Mouse (Mus musculus) small intestine, adult 2 months (tissue): Measurements from ENCODE around the gene Pigx.

ENCODE experiments used
- CTCF ChIP-seq: fragments of 200-500 bp; IDR thresholded peaks from 2 replicates; pipeline ENCODE4 v1.5.1; 2012; ENCODE audit warnings: low read depth, mild to moderate bottlenecking, control low read depth, inconsistent platforms, low read length, moderate library complexity, mixed read lengths; ENCODE audit not compliant: insufficient replicate concordance, insufficient read length; ENCODE audit errors: extremely low read depth
- POLR2A ChIP-seq: fragments of 200-500 bp; IDR thresholded peaks from 2 replicates; pipeline ENCODE4 v1.6.1; 2012; ENCODE audit warnings: low read depth, mild to moderate bottlenecking, control low read depth, inconsistent platforms, low read length, moderate library complexity

DNA sequence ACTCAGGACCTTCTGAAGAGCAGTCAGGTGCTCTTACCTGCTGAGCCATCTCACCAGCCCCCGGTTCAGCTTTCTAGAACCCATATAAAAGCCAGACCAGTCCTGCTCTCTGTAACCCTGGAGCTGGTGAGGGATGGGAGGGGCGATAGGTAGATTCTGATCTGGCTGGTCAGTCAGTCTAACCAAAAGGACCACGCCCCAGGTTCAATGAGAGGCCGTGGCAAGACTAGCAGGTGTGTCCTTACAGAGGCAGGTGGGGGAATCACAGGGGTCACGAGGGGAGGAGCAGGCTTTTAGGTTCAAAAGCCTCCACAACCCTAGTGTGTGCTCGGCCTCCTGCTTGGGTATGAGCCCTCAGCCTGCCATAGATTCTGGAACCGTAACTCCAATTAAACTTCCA, 8.1 kb downstream of the Pigx start:
- no peak for TF ChIP-seq CTCF
- no peak for TF ChIP-seq POLR2A
